ENCODE assay signal across 8 mouse cellular contexts in genomic region chr17:71178530-71179181, GRCm38 (mm10). TPM values are rescaled to one million over a fixed set of nuclear protein-coding genes. Genes with fewer than 3 reads are reported as not detected.
A peak's percentile ranks its signal among the peaks of the same experiment; 100 is the strongest.
DNase-seq lines count a peak whose midpoint lies in the region; ATAC-seq and TF ChIP-seq lines count a peak whose summit lies in the region.
"Had no signal": no experiment of that assay in that cellular context is flagged by ENCODE, and none has a peak within 500 bp of the region (broad histone marks: within the 10 kb centered on the region; RNA-seq: fewer than 3 reads in every experiment).

No protein-coding gene starts in this region.

- H3K36me3 ChIP-seq in lung, embryonic 15.5 days, result no peaks in the 10 kb centered on the region
- H3K36me3 ChIP-seq in embryonic facial prominence, embryonic 12.5 days, result no peaks in the 10 kb centered on the region
- no peaks in the 10 kb centered on the region for H3K36me3 ChIP-seq in stomach, embryonic 15.5 days

- no peaks in the 10 kb centered on the region for H3K27me3 ChIP-seq in lung, embryonic 15.5 days
- no peaks in the 10 kb centered on the region for H3K27me3 ChIP-seq in embryonic facial prominence, embryonic 12.5 days
- H3K27me3 ChIP-seq in stomach, embryonic 15.5 days (replicated peaks), result no peaks in the 10 kb centered on the region

- H3K9me3 ChIP-seq in lung, embryonic 15.5 days, result no peaks in the 10 kb centered on the region
- no peaks in the 10 kb centered on the region for H3K9me3 ChIP-seq in embryonic facial prominence, embryonic 12.5 days
- H3K9me3 ChIP-seq in stomach, embryonic 15.5 days, result no peaks in the 10 kb centered on the region

- 17% methylated on average over 10 of the region's 10 CpGs for WGBS in lung, embryonic 15.5 days
- WGBS in lung, adult 2 months, result 19% methylated on average over 10 of the region's 10 CpGs
- WGBS in embryonic facial prominence, embryonic 12.5 days, result 27% methylated on average over 10 of the region's 10 CpGs
- 31% methylated on average over 10 of the region's 10 CpGs for WGBS in stomach, embryonic 15.5 days

- no peak for TF ChIP-seq CTCF in lung, adult 2 months (IDR thresholded peaks at IDR 0.05; ENCODE audit: insufficient read depth, low read length)

- TF ChIP-seq POLR2A in lung, adult 2 months (IDR thresholded peaks at IDR 0.05; ENCODE audit: borderline replicate concordance, extremely low read depth, low read depth, low read length), result no peak

- no peak for ATAC-seq in lung, embryonic 15.5 days (ENCODE audit: borderline replicate concordance, extremely low read depth, low FRiP score, low TSS enrichment)
- no peak for ATAC-seq in embryonic facial prominence, embryonic 12.5 days (ENCODE audit: insufficient number of reproducible peaks, insufficient read depth, low FRiP score, low TSS enrichment)
- ATAC-seq in hematopoietic stem cell, adult 5-6 weeks (replicated peaks in 1 of 2; ENCODE audit: insufficient read depth in 1 of 2, low FRiP score in 2 of 2, low TSS enrichment in 1 of 2, low read depth in 1 of 2, poor library complexity in 2 of 2, severe bottlenecking in 2 of 2), result peak; percentile 46 to 52
- ATAC-seq in stomach, embryonic 15.5 days (ENCODE audit: insufficient read depth, low FRiP score, low read depth), result no peak

- H3K27ac ChIP-seq in lung, embryonic 15.5 days, result 0 out of 2 replicates have a peak overlapping the region, but pooled peaks have one; percentile 3
- H3K27ac ChIP-seq in embryonic facial prominence, embryonic 12.5 days, result 0 out of 2 replicates have a peak overlapping the region, but pooled peaks have one; percentile 30
- 0 out of 2 replicates have a peak overlapping the region, but pooled peaks have one; percentile 11 for H3K27ac ChIP-seq in stomach, embryonic 15.5 days

- H3K9ac ChIP-seq in lung, embryonic 15.5 days, result no peak overlapping the region
- no peak overlapping the region for H3K9ac ChIP-seq in embryonic facial prominence, embryonic 12.5 days
- H3K9ac ChIP-seq in stomach, embryonic 15.5 days, result no peak overlapping the region

- no peak for DNase-seq in lung, adult 2 months
- no peak for DNase-seq in urinary bladder, postnatal 10 days (ENCODE audit: low spot score)
- no peak for DNase-seq in right cerebral cortex, postnatal 25 days
- DNase-seq: cerebellum, postnatal 10 days had no signal

- peaks cover 17% of the 10 kb centered on the region for H3K4me1 ChIP-seq in lung, embryonic 15.5 days
- peaks cover 12% of the 10 kb centered on the region for H3K4me1 ChIP-seq in lung, adult 2 months (ENCODE audit: control insufficient read depth, insufficient read depth, low read length)
- H3K4me1 ChIP-seq in embryonic facial prominence, embryonic 12.5 days, result peaks cover 16% of the 10 kb centered on the region
- H3K4me1 ChIP-seq in stomach, embryonic 15.5 days, result peaks cover 12% of the 10 kb centered on the region

- no peak overlapping the region for H3K4me3 ChIP-seq in lung, embryonic 15.5 days
- no peak overlapping the region for H3K4me3 ChIP-seq in lung, adult 2 months (replicated peaks; ENCODE audit: extremely low read depth, low read depth, low read length)
- H3K4me3 ChIP-seq in embryonic facial prominence, embryonic 12.5 days, result no peak overlapping the region
- no peak overlapping the region for H3K4me3 ChIP-seq in stomach, embryonic 15.5 days (replicated peaks)

- no peak overlapping the region for H3K4me2 ChIP-seq in lung, embryonic 15.5 days
- no peak overlapping the region for H3K4me2 ChIP-seq in embryonic facial prominence, embryonic 12.5 days (replicated peaks)
- no peak overlapping the region for H3K4me2 ChIP-seq in stomach, embryonic 15.5 days

RNA-seq across cellular contexts. Expression of gene Lpin2, which starts 3.7 kb away (rescaled TPM):
- polyA plus RNA-seq in lung, embryonic 15.5 days (2015; fragmentation: Nextera tagmentation; extraction: Ambion mirVana), result 29.8 and 31.8 TPM in 2 replicates
- polyA plus RNA-seq in lung, adult 2 months (2012; rRNA removed), result 51.2 and 55.8 TPM in 2 replicates
- polyA plus RNA-seq in embryonic facial prominence, embryonic 12.5 days (2016; fragmentation: Nextera tagmentation; extraction: Ambion mirVana), result 59.2 and 59.4 TPM in 2 replicates
- 54.8 and 72.9 TPM in 2 replicates for total RNA-seq in hematopoietic stem cell, adult 5-6 weeks (2017)
- 27.3 and 31.5 TPM in 2 replicates for polyA plus RNA-seq in stomach, embryonic 15.5 days (2015; fragmentation: Nextera tagmentation; extraction: Ambion mirVana)

Comparison
In these comparisons a context has a peak if more than half of its experiments do, and no peak if none do; other contexts are left out.
1. ATAC-seq: peak in hematopoietic stem cell, adult 5-6 weeks (2 of 2); none in lung, embryonic 15.5 days (single experiment), embryonic facial prominence, embryonic 12.5 days (single experiment) and stomach, embryonic 15.5 days (single experiment).
2. Peak in every context shown above with its lines, with median percentiles within 50 percentile points of each other: H3K27ac ChIP-seq.